Mouse (Mus musculus): Measurements from ENCODE around the gene Ube2f. TPM values are rescaled to one million over a fixed set of nuclear protein-coding genes. Genes with fewer than 3 reads are reported as not detected.

Gene Ube2f
- polyA plus RNA-seq, 1 experiment from 2014 or later = 55.5 TPM

GRCm38 (mm10) chr1:91215981-91216380 is 34.1 kb upstream of the Ube2f start:
- Histone ChIP-seq H3K4me2 (replicated peaks; ENCODE audit: low read depth) (no peak overlapping the region), H3K9me3 (ENCODE audit: control insufficient read depth) (no peaks in the 10 kb centered on the region), H3K4me1 (replicated peaks; ENCODE audit: control insufficient read depth, insufficient read depth, low read length) (no peaks in the 10 kb centered on the region), H3K9ac (ENCODE audit: low read depth, low read length) (no peak overlapping the region), H3K4me3 (ENCODE audit: low read depth, low read length) (no peak overlapping the region), H3K36me3 (ENCODE audit: control insufficient read depth, insufficient read depth) (no peaks in the 10 kb centered on the region), H3K27me3 (replicated peaks; ENCODE audit: control insufficient read depth, insufficient read depth, low read length) (no peaks in the 10 kb centered on the region), H3K27ac (ENCODE audit: low read depth, low read length) (no peak overlapping the region)
- ATAC-seq = no peak
- 16% methylated on average over 1 of the region's 1 CpGs for WGBS
- TF ChIP-seq CTCF (IDR thresholded peaks at IDR 0.05; ENCODE audit: low read depth) = no peak

GRCm38 (mm10) chr1:91216504-91217267 is 33.4 kb upstream of the Ube2f start:
- no peaks in the 10 kb centered on the region for H3K36me3 ChIP-seq (ENCODE audit: control insufficient read depth, insufficient read depth)
- ATAC-seq = no peak
- WGBS = 56% methylated on average over 10 of the region's 10 CpGs
- no peaks in the 10 kb centered on the region for H3K27me3 ChIP-seq (replicated peaks; ENCODE audit: control insufficient read depth, insufficient read depth, low read length)
- TF ChIP-seq CTCF (IDR thresholded peaks at IDR 0.05; ENCODE audit: low read depth) = no peak
- H3K9ac ChIP-seq (ENCODE audit: low read depth, low read length) = no peak overlapping the region
- no peak overlapping the region for H3K4me3 ChIP-seq (ENCODE audit: low read depth, low read length)
- H3K4me1 ChIP-seq (replicated peaks; ENCODE audit: control insufficient read depth, insufficient read depth, low read length) = no peaks in the 10 kb centered on the region
- no peaks in the 10 kb centered on the region for H3K9me3 ChIP-seq (ENCODE audit: control insufficient read depth)
- no peak overlapping the region for H3K4me2 ChIP-seq (replicated peaks; ENCODE audit: low read depth)
- no peak overlapping the region for H3K27ac ChIP-seq (ENCODE audit: low read depth, low read length)

GRCm38 (mm10) chr1:91219641-91220321 is 30.3 kb upstream of the Ube2f start:
- WGBS = 81% methylated on average over 7 of the region's 7 CpGs
- Histone ChIP-seq H3K4me3 (ENCODE audit: low read depth, low read length) (no peak overlapping the region), H3K9me3 (ENCODE audit: control insufficient read depth) (no peaks in the 10 kb centered on the region), H3K4me2 (replicated peaks; ENCODE audit: low read depth) (no peak overlapping the region), H3K27ac (ENCODE audit: low read depth, low read length) (no peak overlapping the region), H3K4me1 (replicated peaks; ENCODE audit: control insufficient read depth, insufficient read depth, low read length) (no peaks in the 10 kb centered on the region), H3K9ac (ENCODE audit: low read depth, low read length) (no peak overlapping the region), H3K27me3 (replicated peaks; ENCODE audit: control insufficient read depth, insufficient read depth, low read length) (no peaks in the 10 kb centered on the region), H3K36me3 (ENCODE audit: control insufficient read depth, insufficient read depth) (no peaks in the 10 kb centered on the region)
- ATAC-seq = no peak
- no peak for TF ChIP-seq CTCF (IDR thresholded peaks at IDR 0.05; ENCODE audit: low read depth)

GRCm38 (mm10) chr1:91220322-91220672 is 29.8 kb upstream of the Ube2f start:
- no peak overlapping the region for H3K9ac ChIP-seq (ENCODE audit: low read depth, low read length)
- no peaks in the 10 kb centered on the region for H3K9me3 ChIP-seq (ENCODE audit: control insufficient read depth)
- no peaks in the 10 kb centered on the region for H3K36me3 ChIP-seq (ENCODE audit: control insufficient read depth, insufficient read depth)
- no peak for ATAC-seq
- no peaks in the 10 kb centered on the region for H3K27me3 ChIP-seq (replicated peaks; ENCODE audit: control insufficient read depth, insufficient read depth, low read length)
- no peak overlapping the region for H3K27ac ChIP-seq (ENCODE audit: low read depth, low read length)
- H3K4me3 ChIP-seq (ENCODE audit: low read depth, low read length) = no peak overlapping the region
- 60% methylated on average over 3 of the region's 3 CpGs for WGBS
- no peak overlapping the region for H3K4me2 ChIP-seq (replicated peaks; ENCODE audit: low read depth)
- TF ChIP-seq CTCF (IDR thresholded peaks at IDR 0.05; ENCODE audit: low read depth) = no peak
- no peaks in the 10 kb centered on the region for H3K4me1 ChIP-seq (replicated peaks; ENCODE audit: control insufficient read depth, insufficient read depth, low read length)

- no peaks in the 10 kb centered on the region for H3K36me3 ChIP-seq (ENCODE audit: control insufficient read depth, insufficient read depth)
- H3K4me3 ChIP-seq (ENCODE audit: low read depth, low read length) = no peak overlapping the region
- no peaks in the 10 kb centered on the region for H3K27me3 ChIP-seq (replicated peaks; ENCODE audit: control insufficient read depth, insufficient read depth, low read length)
- TF ChIP-seq CTCF (IDR thresholded peaks at IDR 0.05; ENCODE audit: low read depth) = no peak
- no peak overlapping the region for H3K27ac ChIP-seq (ENCODE audit: low read depth, low read length)
- H3K9me3 ChIP-seq (ENCODE audit: control insufficient read depth) = no peaks in the 10 kb centered on the region
- no peaks in the 10 kb centered on the region for H3K4me1 ChIP-seq (replicated peaks; ENCODE audit: control insufficient read depth, insufficient read depth, low read length)
- no peak overlapping the region for H3K4me2 ChIP-seq (replicated peaks; ENCODE audit: low read depth)
- no peak for ATAC-seq
- 76% methylated on average over 4 of the region's 4 CpGs for WGBS
- H3K9ac ChIP-seq (ENCODE audit: low read depth, low read length) = no peak overlapping the region
These were observed 23.5 kb upstream of the Ube2f start for GRCm38 (mm10) chr1:91226562-91226961.

- Histone ChIP-seq H3K9me3 (ENCODE audit: control insufficient read depth) (no peaks in the 10 kb centered on the region), H3K27ac (ENCODE audit: low read depth, low read length) (no peak overlapping the region), H3K4me3 (ENCODE audit: low read depth, low read length) (no peak overlapping the region), H3K4me1 (replicated peaks; ENCODE audit: control insufficient read depth, insufficient read depth, low read length) (no peaks in the 10 kb centered on the region), H3K36me3 (ENCODE audit: control insufficient read depth, insufficient read depth) (no peaks in the 10 kb centered on the region), H3K9ac (ENCODE audit: low read depth, low read length) (no peak overlapping the region), H3K27me3 (replicated peaks; ENCODE audit: control insufficient read depth, insufficient read depth, low read length) (no peaks in the 10 kb centered on the region), H3K4me2 (replicated peaks; ENCODE audit: low read depth) (no peak overlapping the region)
- WGBS = 48% methylated on average over 15 of the region's 15 CpGs
- no peak for TF ChIP-seq CTCF (IDR thresholded peaks at IDR 0.05; ENCODE audit: low read depth)
- no peak for ATAC-seq
These were observed 22.6 kb upstream of the Ube2f start for GRCm38 (mm10) chr1:91227381-91228054.

All from intestine, postnatal 0 days (tissue).